Mouse (Mus musculus) lung, embryonic 15.5 days (tissue): ENCODE data around the gene Morc1. TPM values are rescaled to one million over a fixed set of nuclear protein-coding genes. Genes with fewer than 3 reads are reported as not detected.
A peak's percentile ranks its signal among the peaks of the same experiment; 100 is the strongest.

Experiments
- ATAC-seq: fragments of 200-750 bp; cut with Nextera tagmentation; 2 replicates; pipeline ENCODE4 v1.8.0; 2017; ENCODE audit warnings: moderate number of reproducible peaks, borderline replicate concordance; ENCODE audit not compliant: low FRiP score, low TSS enrichment; ENCODE audit errors: extremely low read depth
- H3K27ac ChIP-seq: fragments of 300-500 bp; sonication (generic); 2 replicates; pipeline ENCODE4 v1.5.1; 2015; ENCODE audit warnings: moderate library complexity, mild to moderate bottlenecking, inconsistent platforms
- H3K27me3 ChIP-seq: fragments of 300-500 bp; sonication (generic); 2 replicates; pipeline ENCODE4 v1.6.1; 2015; ENCODE audit warnings: inconsistent platforms
- H3K36me3 ChIP-seq: fragments of 300-500 bp; sonication (generic); 2 replicates; pipeline ENCODE4 v1.6.1; 2015; ENCODE audit warnings: inconsistent platforms
- H3K4me1 ChIP-seq: fragments of 300-500 bp; sonication (generic); 2 replicates; pipeline ENCODE4 v1.6.1; 2015; ENCODE audit warnings: inconsistent platforms
- H3K4me2 ChIP-seq: fragments of 300-500 bp; sonication (generic); 2 replicates; pipeline ENCODE4 v1.6.1; 2015; ENCODE audit warnings: inconsistent platforms, mild to moderate bottlenecking, moderate library complexity
- H3K4me3 ChIP-seq: fragments of 300-500 bp; sonication (generic); 2 replicates; pipeline ENCODE4 v1.5.1; 2015; ENCODE audit warnings: mild to moderate bottlenecking, inconsistent platforms
- H3K9ac ChIP-seq: fragments of 300-500 bp; sonication (generic); 2 replicates; pipeline ENCODE4 v1.6.1; 2015; ENCODE audit warnings: inconsistent platforms
- H3K9me3 ChIP-seq: fragments of 300-500 bp; sonication (generic); 2 replicates; pipeline ENCODE4 v1.6.1; 2016; ENCODE audit warnings: inconsistent platforms
- WGBS: fragments of 180-500 bp; shearing (Covaris S2); methylation state at CpG from one replicate; pipeline ENCODE4 v1.1.7; 2015; 5-methylcytosine and 5-hydroxymethylcytosine counted together
- polyA plus RNA-seq: library from polyadenylated mRNA; unstranded; fragments of >200 nt; fragmentation: Nextera tagmentation; extraction: Ambion mirVana; gene quantifications from 2 replicates; pipeline ENCODE4 v1.2.1, GENCODE M21; 2015

Morc1 gene
- polyA plus RNA-seq, 1 experiment from 2014 or later: 0.30 TPM

DNA sequence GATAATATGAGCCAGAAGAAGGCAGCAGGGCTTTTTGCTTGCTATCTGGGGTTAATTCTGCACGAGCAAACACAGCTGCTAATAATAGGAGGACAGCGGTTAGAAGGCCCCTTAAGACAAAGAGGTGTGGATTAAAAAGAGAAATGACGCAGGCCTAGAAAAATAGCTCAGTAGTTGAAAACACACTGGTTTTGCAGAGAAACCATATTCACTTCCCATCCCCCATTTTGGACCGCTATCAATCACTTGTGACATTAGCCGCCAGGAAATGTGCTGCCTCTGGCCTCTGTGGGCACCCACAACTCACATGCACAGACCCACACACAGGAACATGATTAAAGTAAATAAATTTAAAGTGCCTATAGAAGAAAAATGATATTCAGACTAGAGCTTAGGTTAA is 240.7 kb downstream of the Morc1 start:
- Histone ChIP-seq H3K4me3 (no peak overlapping the region), H3K9me3 (no peaks in the 10 kb centered on the region), H3K36me3 (no peaks in the 10 kb centered on the region), H3K4me1 (no peaks in the 10 kb centered on the region), H3K4me2 (no peak overlapping the region), H3K9ac (no peak overlapping the region), H3K27ac (no peak overlapping the region), H3K27me3 (no peaks in the 10 kb centered on the region)
- WGBS: 53% methylated on average over 5 of the region's 5 CpGs
- no peak for ATAC-seq

DNA sequence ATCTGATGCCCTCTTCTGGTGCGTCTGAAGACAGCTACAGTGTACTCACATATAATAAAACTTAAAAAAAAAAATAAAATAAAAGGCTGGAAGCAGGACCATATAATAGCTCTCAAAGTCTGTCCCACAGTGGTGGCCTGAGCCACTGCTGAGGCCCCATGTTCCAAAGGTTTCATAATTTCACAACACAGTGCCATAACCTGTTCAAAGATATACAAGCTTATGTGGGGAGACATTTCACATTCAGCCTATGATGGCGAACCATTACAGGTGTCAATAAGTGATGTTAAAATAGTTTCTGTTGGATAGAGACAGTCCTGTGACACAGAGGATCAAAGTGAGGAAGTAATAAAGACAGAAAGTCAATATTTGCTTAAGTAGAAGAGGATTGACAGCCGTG is 241.6 kb downstream of the Morc1 start:
- Histone ChIP-seq H3K4me3 (no peak overlapping the region), H3K36me3 (no peaks in the 10 kb centered on the region), H3K4me2 (no peak overlapping the region), H3K27me3 (no peaks in the 10 kb centered on the region), H3K4me1 (no peaks in the 10 kb centered on the region), H3K9ac (no peak overlapping the region), H3K9me3 (no peaks in the 10 kb centered on the region), H3K27ac (no peak overlapping the region)
- WGBS: 64% methylated on average over 3 of the region's 3 CpGs
- no peak for ATAC-seq

DNA sequence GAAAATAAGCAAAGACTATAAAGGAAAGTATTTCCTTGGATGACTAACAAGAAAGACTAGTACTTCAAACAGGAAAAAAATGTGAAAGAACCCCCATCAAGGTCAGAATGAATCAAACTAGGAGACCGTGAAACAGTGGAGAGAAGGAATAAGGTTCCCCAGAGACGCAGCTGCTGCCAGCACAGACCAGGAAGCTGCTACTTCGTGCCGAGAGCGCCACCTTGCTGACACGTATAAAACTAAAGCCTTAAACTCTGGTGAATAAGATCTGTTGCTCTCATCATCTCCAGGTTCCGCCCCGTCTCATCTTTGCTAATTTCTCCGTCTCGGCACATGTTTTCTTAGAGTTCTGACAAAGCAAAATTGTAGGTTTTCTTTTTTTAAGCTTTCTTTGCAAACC is 244.6 kb downstream of the Morc1 start:
- ATAC-seq: peak; percentile 70; the same call in 1 of the 2 replicates
- H3K4me2 ChIP-seq: no peak overlapping the region
- no peaks in the 10 kb centered on the region for H3K27me3 ChIP-seq
- no peaks in the 10 kb centered on the region for H3K36me3 ChIP-seq
- WGBS: 9% methylated on average over 10 of the region's 10 CpGs
- no peak overlapping the region for H3K4me3 ChIP-seq
- H3K9ac ChIP-seq: no peak overlapping the region
- no peaks in the 10 kb centered on the region for H3K4me1 ChIP-seq
- no peaks in the 10 kb centered on the region for H3K9me3 ChIP-seq
- H3K27ac ChIP-seq: no peak overlapping the region

DNA sequence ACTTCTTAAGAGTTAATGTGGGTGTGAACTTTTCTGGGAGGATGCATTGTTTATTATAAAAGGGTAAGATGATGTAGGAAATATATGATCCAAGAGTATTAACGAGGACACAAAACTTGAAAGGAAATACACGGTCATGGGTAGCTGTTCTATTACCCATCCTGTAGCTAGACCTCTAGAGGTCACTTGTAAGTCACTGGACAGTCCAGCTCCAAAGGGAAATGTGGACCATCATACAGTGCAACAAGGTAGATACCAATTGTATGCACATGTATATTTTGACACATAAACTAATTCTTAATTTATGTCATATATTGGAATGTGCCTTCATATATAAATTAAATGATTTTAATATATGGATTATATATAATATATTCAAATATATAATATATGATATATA is 245.2 kb downstream of the Morc1 start:
- WGBS: 37% methylated on average over 2 of the region's 2 CpGs
- ATAC-seq: no peak
- Histone ChIP-seq H3K4me1 (no peaks in the 10 kb centered on the region), H3K4me2 (no peak overlapping the region), H3K27ac (no peak overlapping the region), H3K4me3 (no peak overlapping the region), H3K27me3 (no peaks in the 10 kb centered on the region), H3K9me3 (no peaks in the 10 kb centered on the region), H3K9ac (no peak overlapping the region), H3K36me3 (no peaks in the 10 kb centered on the region)

DNA sequence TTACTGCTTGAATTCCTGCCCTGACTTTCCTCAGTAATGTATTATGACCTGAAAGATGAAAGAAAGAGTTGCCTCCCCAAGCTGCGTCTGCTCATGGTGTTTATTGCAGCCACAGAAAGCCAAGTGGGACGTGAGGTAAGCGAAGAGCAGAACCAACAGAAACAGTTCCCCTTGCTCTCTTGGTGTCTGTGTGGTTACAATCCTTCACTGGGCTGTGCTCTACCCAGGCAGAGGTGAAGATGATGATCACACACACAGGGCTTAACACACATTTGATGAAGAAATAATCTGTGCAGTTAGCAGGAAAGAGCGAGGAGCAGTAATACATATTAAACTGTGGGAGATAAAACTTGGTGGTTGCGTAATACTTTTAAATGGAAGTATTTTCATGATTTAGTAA is 246.3 kb downstream of the Morc1 start:
- H3K9ac ChIP-seq: no peak overlapping the region
- H3K36me3 ChIP-seq: no peaks in the 10 kb centered on the region
- ATAC-seq: no peak
- H3K9me3 ChIP-seq: no peaks in the 10 kb centered on the region
- WGBS: 81% methylated on average over 5 of the region's 5 CpGs
- H3K27me3 ChIP-seq: no peaks in the 10 kb centered on the region
- H3K4me2 ChIP-seq: no peak overlapping the region
- no peak overlapping the region for H3K4me3 ChIP-seq
- H3K4me1 ChIP-seq: no peaks in the 10 kb centered on the region
- H3K27ac ChIP-seq: no peak overlapping the region

DNA sequence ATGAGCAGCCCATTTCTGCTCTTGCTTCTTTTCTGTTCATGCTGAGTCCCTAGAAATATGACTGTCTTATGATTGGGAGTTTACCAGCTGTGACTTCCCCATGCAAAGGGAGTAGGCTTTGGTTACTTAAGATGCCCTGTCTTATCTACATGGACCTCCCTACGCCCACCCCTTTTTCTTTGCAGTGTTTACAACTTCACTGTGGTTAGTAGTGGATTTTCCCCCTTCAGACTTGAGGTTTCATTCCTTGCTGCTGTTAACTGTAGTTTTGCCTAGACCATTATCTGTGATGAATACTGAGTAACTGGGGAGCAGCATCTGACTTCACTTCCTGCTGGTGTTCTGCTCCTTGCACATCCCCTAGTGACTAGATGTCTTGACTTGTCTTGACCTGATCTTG is 247.0 kb downstream of the Morc1 start:
- no peak overlapping the region for H3K27ac ChIP-seq
- 68% methylated on average over 1 of the region's 1 CpGs for WGBS
- no peak for ATAC-seq
- no peaks in the 10 kb centered on the region for H3K36me3 ChIP-seq
- no peak overlapping the region for H3K9ac ChIP-seq
- H3K4me1 ChIP-seq: no peaks in the 10 kb centered on the region
- H3K27me3 ChIP-seq: no peaks in the 10 kb centered on the region
- no peaks in the 10 kb centered on the region for H3K9me3 ChIP-seq
- H3K4me3 ChIP-seq: no peak overlapping the region
- H3K4me2 ChIP-seq: no peak overlapping the region

Other genes starting within 250 kb of the Morc1 start
- not detected in 2 replicates for gene Dppa4, start 147.5 kb upstream of the Morc1 start, polyA plus RNA-seq
- 0.21 and 0.30 TPM in 2 replicates for gene Dppa2, start 127.3 kb upstream of the Morc1 start, polyA plus RNA-seq
- not detected in 2 replicates for gene Gm5485, start 18.8 kb upstream of the Morc1 start, polyA plus RNA-seq